In genomic region chr12:102744839-102745238, GRCm38 (mm10) we compare ENCODE assay signal across 9 mouse cellular contexts. TPM values are rescaled to one million over a fixed set of nuclear protein-coding genes. Genes with fewer than 3 reads are reported as not detected.
DNase-seq lines count a peak whose midpoint lies in the region; ATAC-seq and TF ChIP-seq lines count a peak whose summit lies in the region.
"Had no signal": no experiment of that assay in that cellular context is flagged by ENCODE, and none has a peak within 500 bp of the region (broad histone marks: within the 10 kb centered on the region; RNA-seq: fewer than 3 reads in every experiment).

No protein-coding gene starts in this region.

- no peaks in the 10 kb centered on the region for H3K27me3 ChIP-seq in lung, embryonic 15.5 days
- H3K27me3 ChIP-seq in intestine, embryonic 16.5 days (replicated peaks; ENCODE audit: control insufficient read depth, insufficient read depth, low read length): no peaks in the 10 kb centered on the region

- 0 out of 2 replicates have a peak overlapping the region, but pooled peaks have one; percentile 87 for H3K9ac ChIP-seq in lung, embryonic 15.5 days
- H3K9ac ChIP-seq in intestine, embryonic 16.5 days (ENCODE audit: low read depth, low read length): peak overlapping the region; percentile 86; the same call in 1 of the 2 replicates

- peak overlapping the region; percentile 82; the same call in 1 of the 2 replicates for H3K4me2 ChIP-seq in lung, embryonic 15.5 days
- H3K4me2 ChIP-seq in intestine, embryonic 16.5 days (ENCODE audit: low read depth, low read length): peak overlapping the region; percentile 52

- no peak for TF ChIP-seq CTCF in lung, adult 2 months (IDR thresholded peaks at IDR 0.05; ENCODE audit: insufficient read depth, low read length)

- no peak overlapping the region for H3K27ac ChIP-seq in lung, embryonic 15.5 days
- H3K27ac ChIP-seq in intestine, embryonic 16.5 days (ENCODE audit: low read length): no peak overlapping the region

- H3K9me3 ChIP-seq in lung, embryonic 15.5 days: no peaks in the 10 kb centered on the region
- H3K9me3 ChIP-seq in intestine, embryonic 16.5 days (ENCODE audit: control insufficient read depth, low read length): no peaks in the 10 kb centered on the region

- H3K4me3 ChIP-seq in lung, embryonic 15.5 days: peak overlapping the region; percentile 89; the same call in 1 of the 2 replicates
- no peak overlapping the region for H3K4me3 ChIP-seq in lung, adult 2 months (replicated peaks; ENCODE audit: extremely low read depth, low read depth, low read length)
- H3K4me3 ChIP-seq in intestine, embryonic 16.5 days (ENCODE audit: low read length): peak overlapping the region; percentile 71

- WGBS in lung, embryonic 15.5 days: 60% methylated on average over 6 of the region's 6 CpGs
- WGBS in lung, adult 2 months: 44% methylated on average over 6 of the region's 6 CpGs
- WGBS in intestine, embryonic 16.5 days: 58% methylated on average over 6 of the region's 6 CpGs

- ATAC-seq in lung, embryonic 15.5 days (ENCODE audit: borderline replicate concordance, extremely low read depth, low FRiP score, low TSS enrichment): no peak
- ATAC-seq in intestine, embryonic 16.5 days: no peak
- ATAC-seq in monocyte, adult 5-6 weeks (replicated peaks; ENCODE audit: insufficient number of reproducible peaks, low FRiP score, low TSS enrichment, poor library complexity, severe bottlenecking): peak; percentile 76

- no peak for TF ChIP-seq POLR2A in lung, adult 2 months (IDR thresholded peaks at IDR 0.05; ENCODE audit: borderline replicate concordance, extremely low read depth, low read depth, low read length)

- peaks cover 20% of the 10 kb centered on the region for H3K4me1 ChIP-seq in lung, embryonic 15.5 days
- peaks cover 7% of the 10 kb centered on the region for H3K4me1 ChIP-seq in lung, adult 2 months (ENCODE audit: control insufficient read depth, insufficient read depth, low read length)
- H3K4me1 ChIP-seq in intestine, embryonic 16.5 days (ENCODE audit: control insufficient read depth, insufficient read depth, low read length): peaks cover 13% of the 10 kb centered on the region

- DNase-seq in lung, adult 2 months: no peak
- DNase-seq in c-Kit-positive CD71-negative TER-119-negative erythroid progenitor cells, embryonic 14.5 days (ENCODE audit: low read depth): peak; percentile 48
- DNase-seq in cerebellum, adult 9-11 months: no peak
- DNase-seq in right cerebral cortex, postnatal 25 days: no peak
- no peak for DNase-seq in thymus, postnatal 36 days

- H3K36me3 ChIP-seq in lung, embryonic 15.5 days: peaks cover 6% of the 10 kb centered on the region; the same call in 1 of the 2 replicates
- peaks cover 3% of the 10 kb centered on the region; the same call in 1 of the 2 replicates for H3K36me3 ChIP-seq in intestine, embryonic 16.5 days (ENCODE audit: control insufficient read depth, insufficient read depth, low read length)

RNA-seq across cellular contexts. Expression of gene Tmem251, which starts 1.3 kb away (rescaled TPM):
- polyA plus RNA-seq in lung, embryonic 15.5 days (2015; fragmentation: Nextera tagmentation; extraction: Ambion mirVana): 9.5 and 10.1 TPM in 2 replicates
- 2.1 and 2.6 TPM in 2 replicates for polyA plus RNA-seq in lung, adult 2 months (2012; rRNA removed)
- 16.9 and 17.2 TPM in 2 replicates for polyA plus RNA-seq in intestine, embryonic 16.5 days (2015; fragmentation: Nextera tagmentation; extraction: Ambion mirVana)
- 15.3 to 22.6 TPM (median 18.9 TPM) in 3 replicates for total RNA-seq in monocyte, adult 5-6 weeks (2017)

RNA-seq across cellular contexts. Expression of gene Moap1, which starts 1.4 kb away (rescaled TPM):
- polyA plus RNA-seq in lung, embryonic 15.5 days (2015; fragmentation: Nextera tagmentation; extraction: Ambion mirVana): 27.3 and 27.4 TPM in 2 replicates
- polyA plus RNA-seq in lung, adult 2 months (2012; rRNA removed): 0.45 and 0.63 TPM in 2 replicates
- polyA plus RNA-seq in intestine, embryonic 16.5 days (2015; fragmentation: Nextera tagmentation; extraction: Ambion mirVana): 19.3 and 20.2 TPM in 2 replicates
- 3.3 to 8.5 TPM (median 4.2 TPM) in 3 replicates for total RNA-seq in monocyte, adult 5-6 weeks (2017)

RNA-seq across cellular contexts. Expression of gene Gm28051, which starts 12.7 kb away (rescaled TPM):
- polyA plus RNA-seq in lung, embryonic 15.5 days (2015; fragmentation: Nextera tagmentation; extraction: Ambion mirVana): not detected in 2 replicates
- not detected in 2 replicates for polyA plus RNA-seq in lung, adult 2 months (2012; rRNA removed)
- polyA plus RNA-seq in intestine, embryonic 16.5 days (2015; fragmentation: Nextera tagmentation; extraction: Ambion mirVana): not detected in 2 replicates
- not detected in 3 replicates for total RNA-seq in monocyte, adult 5-6 weeks (2017)
- polyA plus RNA-seq: gonadal fat pad, adult 2 months had no signal

RNA-seq across cellular contexts. Expression of gene Gon7, which starts 12.8 kb away (rescaled TPM):
- 29.5 and 31.3 TPM in 2 replicates for polyA plus RNA-seq in lung, embryonic 15.5 days (2015; fragmentation: Nextera tagmentation; extraction: Ambion mirVana)
- 13.3 and 16.8 TPM in 2 replicates for polyA plus RNA-seq in lung, adult 2 months (2012; rRNA removed)
- polyA plus RNA-seq in intestine, embryonic 16.5 days (2015; fragmentation: Nextera tagmentation; extraction: Ambion mirVana): 26.7 and 30.0 TPM in 2 replicates
- total RNA-seq in monocyte, adult 5-6 weeks (2017): 18.9 to 33.7 TPM (median 25.4 TPM) in 3 replicates

RNA-seq across cellular contexts. Expression of gene Ubr7, which starts 12.9 kb away (rescaled TPM):
- polyA plus RNA-seq in lung, embryonic 15.5 days (2015; fragmentation: Nextera tagmentation; extraction: Ambion mirVana): 43.1 and 43.3 TPM in 2 replicates
- 11.4 and 14.6 TPM in 2 replicates for polyA plus RNA-seq in lung, adult 2 months (2012; rRNA removed)
- 32.5 and 33.6 TPM in 2 replicates for polyA plus RNA-seq in intestine, embryonic 16.5 days (2015; fragmentation: Nextera tagmentation; extraction: Ambion mirVana)
- total RNA-seq in monocyte, adult 5-6 weeks (2017): 26.8 to 31.2 TPM (median 27.0 TPM) in 3 replicates

Comparison
In these comparisons a context has a peak if more than half of its experiments do, and no peak if none do; other contexts are left out.
1. RNA of gene Moap1, which starts 1.4 kb away (polyA plus RNA-seq): 27.3 to 27.4 TPM in lung, embryonic 15.5 days and 19.3 to 20.2 TPM in intestine, embryonic 16.5 days; 0.45 to 0.63 TPM in lung, adult 2 months; every median in the first group is over 10 times any median in the second.